Mouse (Mus musculus): ENCODE measurements around the gene Pex11b.
"Not testable (repeated sequence)": the region's sequence is repeated elsewhere in the genome, so short reads cannot be mapped to it uniquely, and the experiment has no call there.

The Pex11b gene

GRCm38 (mm10) chr3:96634928-96635879 lies at the start of gene Pex11b, which contains the start of gene Gm42957:
Gene Pex11b, plus strand, starts transcription at chr3:96635376.
Gene Gm42957, plus strand, starts transcription at chr3:96635474.
- DNase-seq (ENCODE audit: low spot score): peak; percentile 81

- DNase-seq (ENCODE audit: low spot score): no peak
These were observed 44.5 kb upstream of the Pex11b start for GRCm38 (mm10) chr3:96590657-96591056.

- DNase-seq (ENCODE audit: low spot score): no peak
These were observed 41.8 kb upstream of the Pex11b start for GRCm38 (mm10) chr3:96593374-96593773.

GRCm38 (mm10) chr3:96593790-96594560 lies 41.2 kb upstream of the Pex11b start, which contains the start of gene Polr3gl:
Gene Polr3gl, minus strand, starts transcription at chr3:96594181.
- DNase-seq (ENCODE audit: low spot score): peak; percentile 90

GRCm38 (mm10) chr3:96594851-96595250 lies 40.3 kb upstream of the Pex11b start:
- no peak for DNase-seq (ENCODE audit: low spot score)

GRCm38 (mm10) chr3:96595661-96596060 lies 39.5 kb upstream of the Pex11b start:
- no peak for DNase-seq (ENCODE audit: low spot score)

GRCm38 (mm10) chr3:96596228-96596707 lies 38.9 kb upstream of the Pex11b start, which contains the start of gene Ankrd34a:
Gene Ankrd34a, plus strand, starts transcription at chr3:96596636.
- DNase-seq (ENCODE audit: low spot score): no peak

GRCm38 (mm10) chr3:96596855-96597254 lies 38.3 kb upstream of the Pex11b start:
- no peak for DNase-seq (ENCODE audit: low spot score)

GRCm38 (mm10) chr3:96597435-96597891 lies 37.7 kb upstream of the Pex11b start:
- DNase-seq (ENCODE audit: low spot score): no peak

GRCm38 (mm10) chr3:96598156-96599068 lies 36.8 kb upstream of the Pex11b start:
- DNase-seq (ENCODE audit: low spot score): no peak

- DNase-seq (ENCODE audit: low spot score): no peak
These were observed 36.1 kb upstream of the Pex11b start for GRCm38 (mm10) chr3:96599069-96599393.

GRCm38 (mm10) chr3:96599411-96599810 lies 35.8 kb upstream of the Pex11b start:
- DNase-seq (ENCODE audit: low spot score): no peak

GRCm38 (mm10) chr3:96600639-96601250 lies 34.4 kb upstream of the Pex11b start, which contains the start of gene Lix1l:
Gene Lix1l, plus strand, starts transcription at chr3:96601149.
- DNase-seq (ENCODE audit: low spot score): peak; percentile 83

GRCm38 (mm10) chr3:96601251-96601787 lies 33.9 kb upstream of the Pex11b start:
- DNase-seq (ENCODE audit: low spot score): no peak

- no peak for DNase-seq (ENCODE audit: low spot score)
These were observed 33.1 kb upstream of the Pex11b start for GRCm38 (mm10) chr3:96601941-96602703.

- no peak for DNase-seq (ENCODE audit: low spot score)
These were observed 32.5 kb upstream of the Pex11b start for GRCm38 (mm10) chr3:96602704-96603084.

- DNase-seq (ENCODE audit: low spot score): no peak
These were observed 31.9 kb upstream of the Pex11b start for GRCm38 (mm10) chr3:96603311-96603710.

GRCm38 (mm10) chr3:96606007-96606406 lies 29.2 kb upstream of the Pex11b start:
- not testable (repeated sequence) for DNase-seq (ENCODE audit: low spot score)

GRCm38 (mm10) chr3:96606618-96607017 lies 28.6 kb upstream of the Pex11b start:
- DNase-seq (ENCODE audit: low spot score): no peak

GRCm38 (mm10) chr3:96617941-96618340 lies 17.2 kb upstream of the Pex11b start:
- no peak for DNase-seq (ENCODE audit: low spot score)

All from T-cell, adult 2 months (primary cell).